Mouse (Mus musculus): ENCODE measurements at regions not wholly inside any gene's neighbourhood (a gene's known extent, or its start where the extent isn't known, plus 50 kb on each side); places are given as distances from the start of the nearest gene placed in this dataset.
A peak's percentile ranks its signal among the peaks of the same experiment; 100 is the strongest.

GRCm38 (mm10) chr12:51018185-51018584 is 329.7 kb upstream of the G2e3 start:
- no peak for DNase-seq (ENCODE audit: low spot score)

- no peak for DNase-seq (ENCODE audit: low spot score)
These were observed 331.8 kb upstream of the G2e3 start for GRCm38 (mm10) chr12:51016081-51016480.

GRCm38 (mm10) chr12:51009644-51010043 is 338.2 kb upstream of the G2e3 start:
- no peak for DNase-seq (ENCODE audit: low spot score)

GRCm38 (mm10) chr12:51001722-51002592 is 345.9 kb upstream of the G2e3 start:
- DNase-seq (ENCODE audit: low spot score): peak; percentile 34

- DNase-seq (ENCODE audit: low spot score): no peak
These were observed 346.8 kb upstream of the G2e3 start for GRCm38 (mm10) chr12:51001096-51001495.

GRCm38 (mm10) chr12:51000281-51001075 is 347.4 kb upstream of the G2e3 start:
- no peak for DNase-seq (ENCODE audit: low spot score)

GRCm38 (mm10) chr12:50999295-51000237 is 348.3 kb upstream of the G2e3 start:
- peak; percentile 84 for DNase-seq (ENCODE audit: low spot score)

GRCm38 (mm10) chr12:50995664-50996063 is 346.8 kb upstream of the Prkd1 start:
- no peak for DNase-seq (ENCODE audit: low spot score)

GRCm38 (mm10) chr12:50989561-50990325 is 340.8 kb upstream of the Prkd1 start:
- no peak for DNase-seq (ENCODE audit: low spot score)

- DNase-seq (ENCODE audit: low spot score): no peak
These were observed 332.4 kb upstream of the Prkd1 start for GRCm38 (mm10) chr12:50981318-50981717.

GRCm38 (mm10) chr12:50980800-50981199 is 331.9 kb upstream of the Prkd1 start:
- DNase-seq (ENCODE audit: low spot score): no peak

- no peak for DNase-seq (ENCODE audit: low spot score)
These were observed 321.8 kb upstream of the Prkd1 start for GRCm38 (mm10) chr12:50970759-50971122.

GRCm38 (mm10) chr12:50969887-50970758 is 321.2 kb upstream of the Prkd1 start:
- DNase-seq (ENCODE audit: low spot score): no peak

- DNase-seq (ENCODE audit: low spot score): no peak
These were observed 320.5 kb upstream of the Prkd1 start for GRCm38 (mm10) chr12:50969402-50969801.

GRCm38 (mm10) chr12:50967168-50967810 is 318.4 kb upstream of the Prkd1 start:
- DNase-seq (ENCODE audit: low spot score): no peak

GRCm38 (mm10) chr12:50953971-50954370 is 305.1 kb upstream of the Prkd1 start:
- no peak for DNase-seq (ENCODE audit: low spot score)

GRCm38 (mm10) chr12:50947035-50947434 is 298.1 kb upstream of the Prkd1 start:
- no peak for DNase-seq (ENCODE audit: low spot score)

GRCm38 (mm10) chr12:50943741-50944521 is 295.0 kb upstream of the Prkd1 start:
- peak; percentile 13 for DNase-seq (ENCODE audit: low spot score)

GRCm38 (mm10) chr12:50943340-50943739 is 294.4 kb upstream of the Prkd1 start:
- DNase-seq (ENCODE audit: low spot score): no peak

Measured in testis, postnatal 14 days (tissue).